Mouse (Mus musculus) lung, adult 18-20 months (tissue): Measurements from ENCODE around the gene Olfr675.
"Not testable (repeated sequence)": the region's sequence is repeated elsewhere in the genome, so short reads cannot be mapped to it uniquely, and the experiment has no call there.

ENCODE experiments used
- DNase-seq, 2 experiments: peaks; one replicate each; pipeline ENCODE4 v3.0.0; 2022; ENCODE audit warnings: mixed read lengths in 2 of 2

Olfr675 gene

DNA sequence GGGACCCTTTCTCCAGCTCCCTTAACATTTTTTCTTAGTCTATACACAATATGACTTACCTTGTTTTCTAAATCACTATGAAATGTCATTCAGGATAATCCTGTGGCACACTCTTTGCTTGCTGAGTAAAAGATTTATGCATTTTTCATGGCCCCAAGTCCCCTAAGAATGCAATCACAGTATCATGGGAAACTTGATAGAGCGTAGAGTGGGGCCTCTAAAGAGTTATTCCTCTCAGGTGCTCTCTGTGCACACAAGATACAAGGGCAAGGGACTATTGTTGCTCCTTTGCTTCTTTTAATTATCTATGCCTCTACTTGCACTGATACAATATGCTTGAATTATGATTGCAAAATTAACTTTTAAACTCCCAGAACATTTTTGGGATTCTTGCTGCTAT, at the start of gene Olfr675:
Gene Olfr675 (minus strand): TSS at position 101 of the 400 bp plus-strand sequence.
- DNase-seq, result no peak

DNA sequence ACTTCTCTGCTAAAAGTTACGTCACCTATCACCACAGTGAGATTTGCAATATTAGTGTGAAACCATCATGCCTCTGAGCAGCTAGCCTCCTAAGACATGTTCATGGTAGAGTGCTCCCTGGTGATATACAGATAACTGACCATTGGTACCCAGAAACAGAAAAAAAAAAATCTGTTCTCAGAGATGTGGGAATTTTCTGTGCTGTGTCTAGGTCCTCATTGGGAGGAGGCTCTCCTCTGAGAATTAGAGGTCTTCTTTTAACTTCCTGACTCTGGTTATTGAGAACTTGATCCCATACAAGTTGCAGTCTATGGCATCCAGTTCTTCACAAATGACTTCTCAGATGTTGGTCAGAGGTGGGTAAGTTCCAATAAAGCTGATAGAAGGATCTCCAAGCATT, 35.9 kb upstream of the Olfr675 start, which contains the start of gene Olfr678:
Gene Olfr678 (plus strand): TSS at position 301 of the 400 bp plus-strand sequence.
- no peak for DNase-seq

DNA sequence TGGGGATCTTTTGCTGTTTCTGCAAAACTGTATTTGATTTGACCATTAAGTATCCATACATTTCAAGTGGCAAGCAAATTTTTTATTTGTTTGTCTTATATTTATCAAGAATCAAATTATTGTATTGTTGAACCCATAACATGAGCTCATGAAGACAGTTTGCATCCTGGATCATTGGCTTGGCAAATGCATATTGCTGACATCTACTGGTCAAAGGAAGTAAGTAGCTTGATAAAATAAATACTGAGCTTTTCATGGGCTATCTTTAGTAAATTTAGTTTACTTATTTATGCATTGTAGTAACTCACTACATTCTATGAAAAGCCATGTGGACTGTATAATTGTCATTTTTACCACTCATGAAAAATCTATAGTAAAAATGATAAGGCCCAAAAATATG, 30.7 kb upstream of the Olfr675 start:
- no peak for DNase-seq

DNA sequence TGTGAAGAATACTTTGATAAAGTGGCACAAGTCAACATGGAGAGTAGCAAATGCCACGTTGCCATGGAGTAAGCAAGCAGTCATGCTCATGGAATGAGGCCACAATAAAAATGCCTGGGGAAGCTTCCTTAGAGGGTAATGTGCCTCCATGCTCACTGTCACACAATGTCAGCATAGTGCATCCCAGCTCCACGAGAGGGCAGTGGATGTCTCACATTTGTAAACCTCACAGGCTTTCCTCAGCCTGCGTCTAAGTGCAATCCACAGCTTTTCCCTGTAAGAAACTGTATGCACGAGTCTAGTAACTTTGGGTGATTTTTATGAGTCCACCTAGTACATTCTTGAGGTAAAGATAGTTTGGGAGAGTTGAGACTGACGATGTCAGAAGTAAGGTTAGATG, 5.6 kb upstream of the Olfr675 start:
- DNase-seq, result not testable (repeated sequence)

DNA sequence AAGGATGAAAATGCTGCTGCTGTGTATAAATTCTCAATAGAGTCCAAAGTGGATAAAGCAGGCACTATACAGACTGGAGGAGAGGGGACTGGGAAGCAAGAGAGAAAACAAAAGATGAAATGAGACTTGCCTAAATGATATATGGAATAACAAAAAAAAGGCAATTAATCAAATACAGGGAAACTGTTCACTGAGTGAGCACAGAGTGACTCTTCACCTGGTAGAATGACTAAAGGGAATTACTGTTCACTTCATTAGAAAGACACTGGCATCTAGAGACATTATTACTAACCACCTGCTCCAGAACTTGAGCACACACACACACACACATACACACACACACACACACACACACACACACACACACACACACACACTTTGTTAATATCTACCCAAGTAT, 4.1 kb upstream of the Olfr675 start, which contains the start of gene Olfr676:
Gene Olfr676 (plus strand): TSS at position 301 of the 400 bp plus-strand sequence.
- no peak for DNase-seq

DNA sequence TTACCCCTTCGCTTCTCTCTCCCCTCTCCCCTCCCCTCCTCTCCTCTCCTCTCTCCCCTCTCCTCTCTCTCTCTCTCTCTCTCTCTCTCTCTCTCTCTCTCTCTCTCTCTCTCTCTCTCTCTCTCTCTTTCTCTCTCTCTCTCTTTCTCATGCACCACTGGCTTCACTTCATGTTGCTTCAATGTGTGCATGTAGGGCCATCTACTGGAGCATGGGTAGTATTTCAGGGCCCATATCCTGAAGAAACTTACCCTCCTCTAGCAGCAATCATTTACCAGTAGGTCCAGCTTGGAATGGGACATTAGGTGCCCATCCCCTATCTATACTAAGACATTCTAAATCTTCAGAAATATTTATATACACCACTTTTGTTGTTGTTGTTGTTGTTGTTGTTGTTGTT, 5.7 kb downstream of the Olfr675 start:
- no peak for DNase-seq

DNA sequence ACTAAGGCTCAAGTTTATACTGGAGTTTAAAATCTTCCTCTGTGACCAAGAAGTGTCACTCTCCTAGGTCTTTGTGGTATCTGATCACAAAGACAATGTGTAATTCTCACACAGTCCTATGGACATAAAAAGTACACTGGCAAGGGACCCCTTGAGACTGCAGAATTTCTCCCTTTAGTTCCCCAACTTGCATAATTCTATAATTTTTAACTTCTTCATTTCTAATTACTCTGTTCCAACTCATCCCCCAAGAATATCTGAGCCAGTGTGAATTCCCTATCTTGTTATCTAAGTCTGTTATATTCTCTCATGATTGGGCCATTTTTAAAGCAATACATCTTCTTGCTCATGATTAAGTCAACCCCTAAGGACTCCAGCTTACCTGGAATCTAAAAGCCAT, 26.3 kb downstream of the Olfr675 start, which contains the start of gene Olfr672:
Gene Olfr672 (minus strand): TSS at position 101 of the 400 bp plus-strand sequence.
- DNase-seq, result no peak

DNA sequence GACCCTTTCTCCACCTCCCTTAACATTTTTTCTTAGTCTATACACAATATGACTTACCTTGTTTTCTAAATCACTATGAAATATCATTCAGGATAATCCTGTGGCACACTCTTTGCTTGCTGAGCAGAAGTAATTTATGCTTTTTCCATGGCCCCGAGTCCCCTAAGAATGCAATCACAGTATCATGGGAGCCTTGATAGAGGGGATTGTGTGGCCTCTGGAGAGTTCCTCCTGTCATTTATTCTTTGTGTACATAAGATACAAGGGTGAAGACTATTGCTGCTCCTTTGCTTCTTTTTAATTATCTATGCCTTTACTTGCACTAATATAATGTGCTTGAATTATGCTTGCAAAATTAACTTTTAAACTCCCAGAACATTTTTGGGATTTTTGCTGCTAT, 49.2 kb downstream of the Olfr675 start, which contains the start of gene Olfr671:
Gene Olfr671 (minus strand): TSS at position 101 of the 400 bp plus-strand sequence.
- no peak for DNase-seq

DNA sequence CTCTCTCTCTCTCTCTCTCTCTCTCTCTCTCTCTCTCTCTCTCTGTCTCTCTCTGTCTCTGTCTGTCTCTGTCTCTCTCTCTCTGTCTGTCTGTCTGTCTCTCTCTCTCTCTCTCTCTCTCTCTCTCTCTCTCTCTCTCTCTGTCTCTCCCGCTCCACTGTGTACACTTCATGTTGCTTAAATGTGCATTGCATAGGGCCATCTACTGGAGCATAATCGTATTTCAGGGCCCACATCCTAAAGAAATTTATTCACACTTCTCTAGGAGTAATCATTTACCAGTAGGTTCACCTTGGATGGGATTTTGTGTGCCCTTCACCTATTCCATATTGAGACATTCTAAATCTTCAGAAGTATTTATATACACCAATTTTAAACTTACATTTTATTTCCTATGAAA, 55.8 kb downstream of the Olfr675 start:
- DNase-seq, result not testable (repeated sequence)
